Mouse (Mus musculus) stomach, postnatal 0 days (tissue): ENCODE measurements around the gene Trim31. TPM values are rescaled to one million over a fixed set of nuclear protein-coding genes. Genes with fewer than 3 reads are reported as not detected.
A peak's percentile ranks its signal among the peaks of the same experiment; 100 is the strongest.

Experiments used
- ATAC-seq: fragments of 200-750 bp; cut with Nextera tagmentation; 2 replicates; pipeline ENCODE4 v1.8.0; 2017; ENCODE audit not compliant: low FRiP score, low TSS enrichment
- DNase-seq: peaks from one replicate; pipeline ENCODE4 v3.0.0-alpha.2; 2016; ENCODE audit warnings: low spot score
- H3K27ac ChIP-seq: fragments of 300-500 bp; sonication (generic); replicated peaks from 2 replicates; pipeline ENCODE4 v1.5.1; 2014; ENCODE audit warnings: mild to moderate bottlenecking, control low read depth
- H3K27me3 ChIP-seq: fragments of 300-500 bp; sonication (generic); 2 replicates; pipeline ENCODE4 v1.6.1; 2014; ENCODE audit warnings: low read length; ENCODE audit not compliant: control insufficient read depth, insufficient read depth
- H3K36me3 ChIP-seq: fragments of 300-500 bp; sonication (generic); 2 replicates; pipeline ENCODE4 v1.6.1; 2014; ENCODE audit warnings: low read length, mixed read lengths; ENCODE audit not compliant: control insufficient read depth, insufficient read depth
- H3K4me1 ChIP-seq: fragments of 300-500 bp; sonication (generic); replicated peaks from 2 replicates; pipeline ENCODE4 v1.6.1; 2014; ENCODE audit warnings: antibody characterized with exemption; ENCODE audit not compliant: control insufficient read depth, insufficient read depth
- H3K4me2 ChIP-seq: fragments of 300-500 bp; sonication (generic); replicated peaks from 2 replicates; pipeline ENCODE4 v1.6.1; 2014; ENCODE audit warnings: low read depth, mild to moderate bottlenecking, control low read depth, moderate library complexity
- H3K4me3 ChIP-seq: fragments of 300-500 bp; sonication (generic); 2 replicates; pipeline ENCODE4 v1.5.1; 2014; ENCODE audit warnings: low read depth, low read length, control low read depth
- H3K9ac ChIP-seq: fragments of 300-500 bp; sonication (generic); 2 replicates; pipeline ENCODE4 v1.6.1; 2014; ENCODE audit warnings: mild to moderate bottlenecking, low read length, control low read depth, mixed read lengths
- H3K9me3 ChIP-seq: fragments of 300-500 bp; sonication (generic); 2 replicates; pipeline ENCODE4 v1.6.1; 2016; ENCODE audit warnings: low read length; ENCODE audit not compliant: control insufficient read depth
- CTCF ChIP-seq: IDR thresholded peaks from 2 replicates; pipeline ENCODE4 v1.5.1; 2016; ENCODE audit warnings: antibody characterized with exemption, low read depth, mild to moderate bottlenecking, moderate library complexity
- EP300 ChIP-seq: optimal IDR thresholded peaks from 2 replicates; pipeline ENCODE3; 2016; ENCODE audit warnings: antibody characterized with exemption
- WGBS: fragments of 180-500 bp; shearing (Covaris S2); extraction: QIAGEN DNeasy Blood & Tissue Kit; methylation state at CpG from one replicate; pipeline ENCODE4 v1.1.7; 2014; 5-methylcytosine and 5-hydroxymethylcytosine counted together
- polyA plus RNA-seq: library from polyadenylated mRNA; unstranded; fragments of >200 nt; fragmentation: Nextera tagmentation; extraction: Ambion mirVana; gene quantifications from 2 replicates; pipeline ENCODE4 v1.2.1, GENCODE M21; 2015

The Trim31 gene
- polyA plus RNA-seq, 1 experiment from 2014 or later: 1.8 TPM

GRCm38 (mm10) chr17:36903651-36904050 is 5.7 kb downstream of the Trim31 start:
- no peaks in the 10 kb centered on the region for H3K4me1 ChIP-seq
- no peaks in the 10 kb centered on the region for H3K36me3 ChIP-seq
- 55% methylated on average over 3 of the region's 3 CpGs for WGBS
- H3K27me3 ChIP-seq: no peaks in the 10 kb centered on the region
- H3K4me2 ChIP-seq: no peak overlapping the region
- H3K27ac ChIP-seq: no peak overlapping the region
- DNase-seq (no peak), ATAC-seq (no peak)
- no peak overlapping the region for H3K9ac ChIP-seq
- H3K4me3 ChIP-seq: no peak overlapping the region
- no peak for TF ChIP-seq CTCF
- no peak for TF ChIP-seq EP300
- H3K9me3 ChIP-seq: no peaks in the 10 kb centered on the region

- WGBS: 39% methylated on average over 1 of the region's 1 CpGs
- Histone ChIP-seq H3K4me3 (no peak overlapping the region), H3K4me1 (no peaks in the 10 kb centered on the region), H3K4me2 (no peak overlapping the region), H3K36me3 (no peaks in the 10 kb centered on the region), H3K9me3 (no peaks in the 10 kb centered on the region), H3K27ac (no peak overlapping the region), H3K27me3 (no peaks in the 10 kb centered on the region), H3K9ac (no peak overlapping the region)
- TF ChIP-seq EP300 (no peak), CTCF (no peak)
- DNase-seq (no peak), ATAC-seq (no peak)
These were observed 10.3 kb downstream of the Trim31 start for GRCm38 (mm10) chr17:36908235-36908634.

GRCm38 (mm10) chr17:36909802-36910201 is 11.9 kb downstream of the Trim31 start:
- Histone ChIP-seq H3K9me3 (no peaks in the 10 kb centered on the region), H3K4me1 (no peaks in the 10 kb centered on the region), H3K36me3 (no peaks in the 10 kb centered on the region), H3K4me2 (no peak overlapping the region), H3K27me3 (no peaks in the 10 kb centered on the region), H3K4me3 (no peak overlapping the region), H3K9ac (no peak overlapping the region), H3K27ac (no peak overlapping the region)
- DNase-seq (no peak), ATAC-seq (no peak; the same call in 1 of the 2 replicates)
- TF ChIP-seq CTCF (no peak), EP300 (no peak)
- 43% methylated on average over 4 of the region's 4 CpGs for WGBS

- no peak overlapping the region for H3K4me3 ChIP-seq
- H3K9me3 ChIP-seq: no peaks in the 10 kb centered on the region
- no peak for ATAC-seq
- DNase-seq: no peak
- no peak overlapping the region for H3K27ac ChIP-seq
- TF ChIP-seq EP300 (no peak), CTCF (no peak)
- H3K36me3 ChIP-seq: no peaks in the 10 kb centered on the region
- no peaks in the 10 kb centered on the region for H3K4me1 ChIP-seq
- no peak overlapping the region for H3K9ac ChIP-seq
- no peaks in the 10 kb centered on the region for H3K27me3 ChIP-seq
- H3K4me2 ChIP-seq: no peak overlapping the region
- 70% methylated on average over 2 of the region's 2 CpGs for WGBS
These were observed 14.1 kb downstream of the Trim31 start for GRCm38 (mm10) chr17:36912031-36912430.

- TF ChIP-seq EP300 (no peak), CTCF (peak; percentile 85)
- no peaks in the 10 kb centered on the region for H3K36me3 ChIP-seq
- no peak overlapping the region for H3K27ac ChIP-seq
- H3K27me3 ChIP-seq: no peaks in the 10 kb centered on the region
- DNase-seq (peak; percentile 77), ATAC-seq (0 out of 2 replicates have a peak, but pooled peaks have one; percentile 12)
- no peaks in the 10 kb centered on the region for H3K4me1 ChIP-seq
- no peaks in the 10 kb centered on the region for H3K9me3 ChIP-seq
- no peak overlapping the region for H3K9ac ChIP-seq
- WGBS: 10% methylated on average over 2 of the region's 2 CpGs
- no peak overlapping the region for H3K4me2 ChIP-seq
- no peak overlapping the region for H3K4me3 ChIP-seq
These were observed 16.2 kb downstream of the Trim31 start for GRCm38 (mm10) chr17:36914108-36914507.

GRCm38 (mm10) chr17:36915076-36915475 is 17.2 kb downstream of the Trim31 start:
- DNase-seq (peak; percentile 57), ATAC-seq (no peak)
- Histone ChIP-seq H3K27ac (no peak overlapping the region), H3K27me3 (no peaks in the 10 kb centered on the region), H3K9ac (no peak overlapping the region), H3K4me2 (no peak overlapping the region), H3K9me3 (no peaks in the 10 kb centered on the region), H3K36me3 (no peaks in the 10 kb centered on the region), H3K4me3 (no peak overlapping the region), H3K4me1 (no peaks in the 10 kb centered on the region)
- TF ChIP-seq CTCF (peak; percentile 88), EP300 (no peak)
- WGBS: 10% methylated on average over 9 of the region's 9 CpGs
